In the genomic region with DNA sequence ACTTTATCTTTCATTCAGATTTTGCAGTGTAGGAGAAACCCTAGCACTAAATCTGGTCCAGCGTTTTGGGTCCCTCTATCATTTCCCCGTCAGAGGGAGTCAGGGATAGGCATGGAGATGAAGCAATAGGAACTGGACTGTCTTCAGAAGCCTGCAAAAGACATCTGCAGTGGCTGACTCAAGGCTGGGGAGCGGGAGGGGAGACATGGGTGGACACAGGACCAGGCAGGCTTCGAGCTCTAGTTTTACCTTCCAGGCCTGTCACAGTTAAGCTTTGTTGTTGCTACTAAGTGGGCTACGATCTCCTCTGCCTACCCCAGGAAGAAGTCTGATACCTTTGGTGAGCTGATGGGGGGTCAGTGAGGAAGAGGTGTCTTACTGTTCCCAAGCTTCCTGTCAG, we compare ENCODE assay signal across 20 mouse cellular contexts. TPM values are rescaled to one million over a fixed set of nuclear protein-coding genes. Genes with fewer than 3 reads are reported as not detected.
"Had no signal": no experiment of that assay in that cellular context is flagged by ENCODE, and none has a peak within 500 bp of the region (broad histone marks: within the 10 kb centered on the region; RNA-seq: fewer than 3 reads in every experiment).

No protein-coding gene starts in this region.

- H3K9ac ChIP-seq: lung, embryonic 15.5 days; midbrain, embryonic 13.5 days; midbrain, embryonic 15.5 days; neural tube, embryonic 12.5 days; stomach, embryonic 15.5 days had no signal

- H3K4me2 ChIP-seq: lung, embryonic 15.5 days; midbrain, embryonic 11.5 days; midbrain, embryonic 13.5 days; midbrain, embryonic 15.5 days; neural tube, embryonic 12.5 days; stomach, embryonic 15.5 days had no signal

- H3K27ac ChIP-seq: lung, embryonic 15.5 days; macrophage; midbrain, embryonic 13.5 days; midbrain, embryonic 15.5 days; neural tube, embryonic 12.5 days; stomach, embryonic 15.5 days; stomach, postnatal 0 days had no signal

- H3K27me3 ChIP-seq: lung, embryonic 15.5 days; megakaryocyte, embryonic 14.5 days; stomach, embryonic 15.5 days had no signal

- H3K4me3 ChIP-seq: lung, embryonic 15.5 days; megakaryocyte, embryonic 14.5 days; midbrain, embryonic 13.5 days; midbrain, embryonic 15.5 days; neural tube, embryonic 12.5 days; stomach, embryonic 15.5 days had no signal

- H3K36me3 ChIP-seq: midbrain, embryonic 15.5 days; stomach, embryonic 15.5 days had no signal

- H3K9me3 ChIP-seq: lung, embryonic 15.5 days; megakaryocyte, embryonic 14.5 days; midbrain, embryonic 13.5 days; midbrain, embryonic 15.5 days; neural tube, embryonic 12.5 days; stomach, embryonic 15.5 days had no signal

- ATAC-seq: lung, postnatal 0 days; midbrain, embryonic 13.5 days; midbrain, embryonic 15.5 days had no signal

- DNase-seq: lung, postnatal 14 days; lung, postnatal 36 days; right cerebral cortex, postnatal 14 days; thymus, adult 2 months; thymus, postnatal 25 days; thymus, postnatal 4 days had no signal

RNA-seq across cellular contexts. Expression of gene S100a14, which starts 14.4 kb away (rescaled TPM):
- total RNA-seq: monocyte, adult 5-6 weeks had no signal
- polyA plus RNA-seq: macrophage; midbrain, embryonic 11.5 days; midbrain, embryonic 13.5 days; midbrain, postnatal 0 days; neural tube, embryonic 12.5 days; neural tube, embryonic 14.5 days; testis, adult 2 months had no signal
